Mouse (Mus musculus) adrenal gland, postnatal 0 days (tissue): Measurements from ENCODE around the gene Ptges3. TPM values are rescaled to one million over a fixed set of nuclear protein-coding genes. Genes with fewer than 3 reads are reported as not detected.
A peak's percentile ranks its signal among the peaks of the same experiment; 100 is the strongest.

ENCODE experiments used
- microRNA-seq: library from miRNA; unstranded; fragments of <30 nt; microRNA quantifications from one replicate; pipeline ENCODE4, GENCODE M21; 2016; ENCODE audit warnings: borderline replicate concordance; ENCODE audit not compliant: insufficient number of aligned reads
- polyA plus RNA-seq: library from polyadenylated mRNA; unstranded; fragments of >200 nt; fragmentation: Nextera tagmentation; extraction: Ambion mirVana; gene quantifications from 2 replicates; pipeline ENCODE4 v1.2.1, GENCODE M21; 2015

Ptges3 gene
- 289 and 319 TPM in 2 replicates for polyA plus RNA-seq

GRCm38 (mm10) chr10:128058601-128059151 lies at the start of gene Ptges3:
Gene Ptges3, plus strand, starts transcription at chr10:128058954.

GRCm38 (mm10) chr10:128015068-128015934 lies 43.5 kb upstream of the Ptges3 start, which contains the start of gene Prim1:
Gene Prim1, plus strand, starts transcription at chr10:128015168.

GRCm38 (mm10) chr10:128082880-128083421 lies 24.2 kb downstream of the Ptges3 start, which contains the start of gene Atp5b:
Gene Atp5b, plus strand, starts transcription at chr10:128083273.

GRCm38 (mm10) chr10:128091564-128092505 lies 33.1 kb downstream of the Ptges3 start, which contains the start of gene Baz2a:
Gene Baz2a, plus strand, starts transcription at chr10:128091577.

Small RNA genes lying within 50 kb of the gene (microRNA-seq; reads per million reads assigned to microRNA genes)
- 22.8 reads per million, percentile 26 among the genes with 10 or more reads in this experiment for gene Mir677

Other genes starting within 250 kb of the Ptges3 start
- not detected in 2 replicates for gene Rdh19, start 209.0 kb upstream of the Ptges3 start, polyA plus RNA-seq
- gene Rdh16f2, start 192.5 kb upstream of the Ptges3 start, polyA plus RNA-seq, result 0.09 and 0.11 TPM in 2 replicates
- gene Rdh7, start 170.1 kb upstream of the Ptges3 start, polyA plus RNA-seq, result 6.3 and 7.9 TPM in 2 replicates
- 0.06 and 0.44 TPM in 2 replicates for gene Sdr9c7, start 160.4 kb upstream of the Ptges3 start, polyA plus RNA-seq
- gene Hsd17b6, start 51.3 kb upstream of the Ptges3 start, polyA plus RNA-seq, result 0.28 and 1.3 TPM in 2 replicates
- gene Prim1, start 43.8 kb upstream of the Ptges3 start, polyA plus RNA-seq, result 30.2 and 33.2 TPM in 2 replicates
- gene Naca, start 23.4 kb upstream of the Ptges3 start, polyA plus RNA-seq, result 713 and 807 TPM in 2 replicates
- gene Atp5b, start 24.3 kb downstream of the Ptges3 start, polyA plus RNA-seq, result 1,494 and 2,088 TPM in 2 replicates
- gene Baz2a, start 32.6 kb downstream of the Ptges3 start, polyA plus RNA-seq, result 7.6 and 11.3 TPM in 2 replicates
- 23.6 and 24.9 TPM in 2 replicates for gene Rbms2, start 121.3 kb downstream of the Ptges3 start, polyA plus RNA-seq
- 2.2 and 2.7 TPM in 2 replicates for gene Gls2, start 135.5 kb downstream of the Ptges3 start, polyA plus RNA-seq
- 23.9 and 27.8 TPM in 2 replicates for gene Spryd4, start 152.9 kb downstream of the Ptges3 start, polyA plus RNA-seq
- gene Mip, start 166.9 kb downstream of the Ptges3 start, polyA plus RNA-seq, result not detected in 2 replicates
- 14.5 and 19.1 TPM in 2 replicates for gene Timeless, start 173.1 kb downstream of the Ptges3 start, polyA plus RNA-seq
- 0.97 and 1.8 TPM in 2 replicates for gene Apon, start 195.1 kb downstream of the Ptges3 start, polyA plus RNA-seq
- 60.4 and 84.4 TPM in 2 replicates for gene Apof, start 209.7 kb downstream of the Ptges3 start, polyA plus RNA-seq
- gene Stat2, start 211.6 kb downstream of the Ptges3 start, polyA plus RNA-seq, result 14.1 and 24.5 TPM in 2 replicates
- gene Il23a, start 239.8 kb downstream of the Ptges3 start, polyA plus RNA-seq, result 0.14 and 0.21 TPM in 2 replicates
- 10.9 and 16.2 TPM in 2 replicates for gene Pan2, start 244.4 kb downstream of the Ptges3 start, polyA plus RNA-seq